Mouse (Mus musculus) inflammation-experienced regulatory T-cells, adult 6 months (primary cell): ENCODE measurements around the gene Traf5. TPM values are rescaled to one million over a fixed set of nuclear protein-coding genes. Genes with fewer than 3 reads are reported as not detected.

ENCODE experiments used
- ATAC-seq: one replicate; pipeline ENCODE4 v1.8.0; 2017
- polyA plus RNA-seq, 3 experiments: library from polyadenylated mRNA; unstranded; fragments of 100-300 nt; shearing (Covaris generic); gene quantifications; one replicate each; pipeline ENCODE4 v1.2.1; 2017

Traf5 gene
- polyA plus RNA-seq, 3 experiments from 2014 or later = 51.7 to 69.8 (median 67.4) TPM

DNA sequence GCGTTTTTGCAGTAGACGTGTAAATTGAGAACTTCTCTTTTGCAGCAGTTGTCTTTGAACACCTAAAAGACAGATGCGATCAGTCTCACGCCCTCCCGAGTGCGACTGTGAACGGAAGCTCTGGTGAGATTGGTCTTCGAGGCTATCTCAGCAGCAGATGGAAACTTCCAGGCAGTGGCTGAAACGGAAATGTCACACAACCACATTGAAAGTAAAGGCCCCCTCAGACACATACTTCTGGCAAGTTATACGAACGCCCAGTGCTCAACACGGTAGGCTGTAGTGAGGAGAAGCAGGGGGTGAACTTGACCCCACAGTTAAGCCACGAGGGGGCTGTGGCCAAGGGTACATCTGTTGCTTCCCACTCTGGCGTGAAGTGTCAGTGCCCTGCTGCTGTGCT lies 29.7 kb downstream of the Traf5 start:
- ATAC-seq = peak; percentile 77

DNA sequence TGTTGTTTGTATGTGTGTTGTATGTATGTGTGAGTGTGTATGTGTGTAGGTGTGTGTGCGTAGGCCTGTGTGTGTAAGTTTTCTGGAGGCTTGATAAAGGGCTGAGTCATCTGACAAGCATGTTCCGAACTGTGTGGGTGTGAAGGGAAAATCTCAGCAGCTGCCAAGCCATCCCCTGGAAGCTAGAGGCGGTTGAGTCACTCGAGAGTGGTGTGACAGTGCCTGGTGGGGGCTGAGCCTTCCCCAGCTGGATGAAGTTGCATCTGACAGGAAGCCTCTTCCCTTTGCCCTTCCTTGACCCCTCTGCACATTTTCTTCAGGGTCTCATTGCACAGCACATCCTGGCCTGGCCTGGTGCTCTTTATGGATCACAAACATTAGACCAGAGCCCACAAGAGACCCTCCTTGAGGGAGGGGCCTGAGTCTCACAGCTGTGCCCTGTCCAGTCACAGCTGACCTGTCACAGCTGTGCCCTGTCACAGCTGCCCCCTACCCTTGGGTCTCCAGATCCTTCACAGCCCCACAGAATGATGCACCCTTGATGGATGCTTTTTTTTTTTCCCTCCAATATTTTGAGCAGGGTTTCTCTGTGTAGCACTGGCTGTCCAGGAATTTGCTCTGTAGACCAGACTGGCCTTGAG lies 30.6 kb downstream of the Traf5 start:
- ATAC-seq = peak; percentile 70

DNA sequence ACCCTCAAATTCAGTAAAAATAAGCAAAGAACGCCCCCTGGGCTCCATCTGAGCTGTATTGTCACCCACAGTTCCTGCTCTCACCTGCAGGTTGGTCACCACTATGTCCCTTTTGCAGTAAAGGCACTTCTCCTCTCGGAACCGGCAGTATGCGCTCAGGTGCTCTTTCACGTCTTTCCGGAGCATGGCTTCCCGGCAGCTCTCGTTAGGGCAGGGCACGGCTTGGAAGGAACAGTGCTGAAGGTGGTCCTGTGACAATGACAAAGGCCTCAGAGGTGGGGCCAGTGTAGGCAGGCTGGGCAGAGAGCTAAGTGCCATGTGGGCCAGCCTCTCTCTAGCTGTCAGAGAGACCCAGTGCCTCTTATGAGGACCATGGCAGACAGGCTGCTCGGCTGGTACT lies 33.4 kb downstream of the Traf5 start:
- ATAC-seq = no peak

DNA sequence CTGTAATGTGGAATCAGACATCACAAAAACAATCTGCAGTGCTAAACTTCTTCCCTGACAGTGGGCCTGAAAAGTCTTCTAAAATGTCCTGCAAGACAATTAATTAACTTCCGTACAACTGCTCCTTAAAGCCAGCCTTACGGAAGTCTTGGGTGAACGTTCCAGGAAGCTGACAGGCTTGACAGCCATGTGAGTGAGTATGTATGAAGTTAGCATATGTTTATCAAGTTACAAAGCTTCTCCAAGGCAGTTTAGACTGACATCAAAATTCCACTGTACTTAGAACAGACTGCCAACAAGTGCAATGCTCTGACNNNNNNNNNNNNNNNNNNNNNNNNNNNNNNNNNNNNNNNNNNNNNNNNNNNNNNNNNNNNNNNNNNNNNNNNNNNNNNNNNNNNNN lies 38.6 kb downstream of the Traf5 start:
- no peak for ATAC-seq

DNA sequence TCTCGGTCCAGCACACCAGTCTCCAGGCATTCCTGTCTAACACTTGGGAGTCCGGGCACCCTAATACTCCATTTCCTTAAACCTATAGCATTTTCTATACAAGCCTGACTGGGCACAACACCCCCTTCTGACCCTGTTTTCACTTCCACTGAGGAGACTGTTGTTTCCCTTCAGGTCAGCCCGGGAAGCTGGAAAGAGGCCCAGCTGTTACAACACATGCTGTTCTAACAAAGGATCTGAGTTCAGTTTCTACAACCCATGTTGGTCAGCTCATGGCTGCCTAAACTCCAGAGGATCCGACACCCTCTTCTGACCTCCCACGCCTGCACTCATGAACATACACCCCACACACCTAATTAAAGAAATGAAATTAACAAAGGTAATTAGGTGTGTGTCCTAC lies 39.4 kb downstream of the Traf5 start:
- no peak for ATAC-seq

DNA sequence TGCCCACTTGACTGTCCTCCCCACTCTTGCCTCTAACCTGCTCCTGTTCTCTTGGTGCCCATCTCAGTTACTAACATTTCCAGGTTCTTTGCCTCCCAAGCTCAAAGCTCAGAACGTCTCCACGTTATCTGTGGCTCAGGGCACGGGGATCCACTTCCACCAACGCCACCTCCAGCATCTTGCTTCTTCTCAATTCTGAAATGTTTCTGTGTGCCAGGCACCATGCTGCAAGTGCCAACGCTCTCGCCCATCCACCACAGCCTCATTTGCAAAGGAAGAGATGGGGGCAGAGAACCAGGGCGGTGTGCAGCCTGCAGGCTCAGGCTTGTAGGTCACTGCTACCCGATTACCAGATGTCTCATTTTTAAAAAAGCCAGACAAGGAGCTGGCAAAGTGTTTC lies 39.9 kb downstream of the Traf5 start:
- no peak for ATAC-seq

DNA sequence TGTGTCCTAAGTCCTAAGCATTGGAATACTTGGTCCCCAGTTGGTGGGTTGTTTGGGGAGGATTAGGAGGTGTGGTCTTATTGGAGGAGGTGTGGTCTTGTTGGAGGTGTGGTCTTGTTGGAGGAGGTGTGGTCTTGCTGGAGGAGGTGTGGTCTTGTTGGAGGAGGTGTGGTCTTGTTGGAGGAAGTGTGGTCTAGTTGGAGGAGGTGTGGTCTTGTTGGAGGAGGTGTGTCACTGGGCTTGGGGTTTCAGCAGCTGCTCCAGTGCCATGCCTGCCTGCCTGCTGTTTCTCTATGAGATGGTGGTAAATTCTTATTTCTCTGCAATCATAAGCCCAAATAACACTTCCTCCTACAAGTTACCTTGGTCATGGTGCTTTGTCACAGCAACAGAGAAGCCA lies 93.3 kb downstream of the Traf5 start:
- ATAC-seq = no peak

DNA sequence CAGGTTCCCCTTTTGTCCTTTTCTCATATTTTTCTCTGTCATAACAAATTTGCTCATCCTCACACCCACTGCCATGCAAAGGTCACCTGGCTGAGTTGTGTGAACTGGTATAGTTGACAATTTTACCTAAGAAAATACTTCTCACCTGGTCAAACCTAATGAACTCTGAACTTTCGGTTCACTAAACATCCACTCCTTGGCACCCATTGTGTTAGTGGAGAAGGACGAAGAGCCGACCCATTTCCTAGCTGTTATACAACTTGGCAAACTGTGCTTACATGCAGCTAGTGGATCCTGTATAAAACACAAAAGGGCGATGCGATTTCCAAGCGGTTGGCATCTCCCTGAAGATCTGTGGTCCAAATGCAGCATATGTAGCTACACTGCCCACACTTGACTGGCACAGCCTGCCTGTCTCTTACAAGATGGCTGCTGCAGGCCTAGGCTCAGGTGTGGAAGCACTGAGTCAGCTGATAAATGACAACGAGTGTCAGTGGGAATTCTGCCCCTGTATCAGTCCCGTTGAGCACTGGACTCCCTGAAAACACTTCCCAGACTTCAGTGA lies 95.7 kb downstream of the Traf5 start:
- ATAC-seq = no peak

DNA sequence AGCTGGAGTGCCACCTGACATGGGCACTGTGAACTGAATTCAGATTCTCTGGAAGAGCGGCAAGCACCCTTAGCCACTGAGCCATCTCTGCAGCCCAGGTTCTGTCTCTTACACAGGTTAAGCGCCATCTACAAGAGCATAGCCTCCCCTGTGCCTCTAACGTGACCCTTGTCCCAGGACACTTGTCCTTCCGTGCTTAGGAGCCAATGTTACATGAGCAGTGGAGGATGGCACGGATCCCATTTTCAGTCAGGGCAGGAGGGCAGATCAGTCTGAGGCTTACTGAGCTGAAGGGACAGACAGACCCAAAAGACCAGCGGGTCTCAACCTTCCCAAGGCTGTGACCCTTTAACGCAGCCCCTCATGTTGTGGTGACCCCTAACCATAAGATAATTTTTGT lies 96.4 kb downstream of the Traf5 start:
- no peak for ATAC-seq

DNA sequence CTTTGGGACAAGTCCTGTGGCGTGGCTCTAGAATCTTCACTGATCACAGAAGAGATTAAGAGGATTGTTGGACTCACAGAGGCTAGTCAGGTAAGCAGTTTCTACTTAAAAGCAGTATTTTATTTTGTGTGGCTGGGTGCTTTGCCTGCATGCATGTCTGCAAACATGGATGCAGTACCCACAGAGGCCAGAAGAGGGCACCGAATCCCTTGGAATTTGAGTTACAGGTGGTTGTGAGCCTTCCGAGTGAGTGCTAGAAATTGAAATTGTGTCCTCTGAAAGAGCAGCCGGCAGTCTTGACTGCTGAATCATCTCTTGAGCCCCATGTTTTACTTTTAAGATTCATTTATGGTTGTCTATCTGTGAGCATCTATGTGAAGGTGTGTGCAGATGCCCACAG lies 96.9 kb downstream of the Traf5 start:
- peak; percentile 32 for ATAC-seq

DNA sequence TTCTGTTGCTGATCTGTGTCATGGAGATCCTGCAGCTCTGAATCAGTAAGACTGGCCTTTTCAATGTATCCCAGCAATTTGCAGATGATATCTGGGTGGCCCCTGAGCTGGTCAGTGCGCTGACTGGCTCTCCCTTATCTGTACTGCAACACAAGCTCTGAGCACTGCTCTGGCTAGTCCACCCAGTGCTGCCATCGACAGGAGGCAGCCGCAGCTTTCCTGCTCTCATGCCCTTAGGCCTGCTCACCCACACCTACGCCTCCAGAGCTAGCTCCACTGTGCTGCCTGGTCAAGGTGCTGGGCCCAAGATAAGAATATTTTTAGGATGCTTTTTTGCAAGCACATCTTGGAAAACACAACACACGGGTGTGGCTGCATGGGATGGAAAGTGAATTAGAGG lies 97.9 kb downstream of the Traf5 start:
- ATAC-seq = no peak

DNA sequence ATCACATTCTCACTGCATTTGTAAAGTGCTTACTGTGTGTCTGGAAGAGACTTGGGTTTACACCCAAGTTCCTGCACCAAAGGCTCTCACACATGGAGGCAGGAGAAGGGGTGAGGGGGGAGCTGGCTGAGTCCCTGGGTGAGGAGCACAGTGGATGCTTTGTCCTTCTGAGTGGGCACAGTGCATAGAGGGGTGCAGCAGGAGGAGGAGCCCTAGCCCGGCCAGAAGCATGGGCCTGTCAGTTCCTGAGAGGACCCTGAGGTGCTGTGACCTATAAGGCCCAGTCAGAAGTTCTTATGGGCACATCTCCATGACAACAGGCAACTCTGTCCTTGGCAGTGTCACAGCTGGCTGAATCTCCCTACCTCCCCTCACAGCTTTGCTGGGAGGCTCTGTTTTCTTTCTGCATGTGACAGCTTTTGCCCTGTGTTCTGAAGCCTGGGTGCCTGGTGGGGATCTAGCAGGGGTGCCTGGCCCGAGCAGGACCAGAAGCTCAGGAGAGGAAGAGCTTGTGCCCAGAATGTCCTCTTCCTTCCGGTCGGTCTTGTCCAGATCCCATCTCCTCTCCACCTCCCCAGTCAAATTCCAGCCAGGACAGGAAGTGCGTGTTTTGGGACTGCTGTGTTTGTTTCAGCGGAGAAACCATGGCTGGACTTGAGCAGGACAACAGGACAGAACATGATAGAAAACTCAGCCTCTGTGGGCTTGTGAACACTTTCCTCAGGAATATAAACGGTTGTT lies 100.1 kb downstream of the Traf5 start:
- ATAC-seq = no peak

DNA sequence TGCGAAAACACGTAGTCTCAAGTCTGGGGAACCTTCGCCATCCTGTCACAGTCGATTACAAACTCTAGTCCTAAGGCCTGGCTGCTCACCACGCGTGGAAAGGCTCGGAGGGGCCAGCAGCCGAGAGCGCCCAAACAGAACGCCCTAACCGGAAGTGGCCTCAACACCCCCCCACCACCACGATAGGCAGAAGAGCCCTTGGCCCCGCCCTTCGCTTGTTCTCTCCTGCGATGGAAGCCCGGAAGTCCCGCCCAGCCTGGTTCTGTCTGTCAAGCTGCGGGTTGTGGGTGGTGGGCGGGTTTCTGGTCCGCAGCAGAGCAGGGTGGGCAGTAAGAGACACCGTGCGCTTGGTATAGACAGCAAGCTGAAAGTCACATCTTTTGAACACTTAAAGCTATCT lies 102.4 kb downstream of the Traf5 start:
- peak; percentile 100 for ATAC-seq

DNA sequence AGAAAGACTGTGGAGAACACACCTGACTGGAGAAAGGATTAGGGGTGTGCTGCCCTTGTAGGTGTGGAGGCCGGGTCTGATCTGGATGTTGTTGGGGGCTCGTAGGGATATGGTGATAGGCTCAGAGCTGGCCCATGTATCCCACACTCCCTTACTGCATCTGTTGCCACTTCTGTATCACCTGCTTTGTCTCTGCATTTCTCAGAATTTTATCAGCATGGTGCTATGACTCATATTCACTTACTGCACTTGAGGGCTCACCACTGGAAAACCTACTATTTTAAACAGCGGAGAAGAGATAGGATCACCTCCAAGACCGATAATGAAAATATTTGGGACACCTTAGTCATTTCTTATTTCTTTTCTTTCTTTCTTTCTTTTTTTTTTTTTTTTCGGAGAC lies 103.3 kb downstream of the Traf5 start:
- ATAC-seq = no peak

DNA sequence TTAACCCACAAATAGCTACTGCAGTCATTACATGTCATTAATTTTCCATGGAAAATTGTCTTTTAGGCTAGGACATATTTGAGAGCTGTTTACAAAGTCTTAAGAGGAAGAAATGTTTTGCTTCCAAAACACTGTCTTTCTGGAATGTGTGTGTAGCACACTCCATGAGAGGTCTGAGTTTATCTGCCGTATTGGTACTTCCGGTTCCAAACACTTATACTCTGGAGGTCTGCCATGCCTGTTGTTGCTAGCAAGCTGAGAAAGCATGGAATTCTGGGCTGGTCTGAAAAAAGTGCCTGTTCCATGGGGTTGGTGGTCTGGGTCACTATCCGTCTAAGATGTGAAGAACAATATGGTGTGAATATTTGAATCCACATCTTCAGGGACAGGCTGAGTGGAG lies 103.7 kb downstream of the Traf5 start:
- ATAC-seq = no peak

DNA sequence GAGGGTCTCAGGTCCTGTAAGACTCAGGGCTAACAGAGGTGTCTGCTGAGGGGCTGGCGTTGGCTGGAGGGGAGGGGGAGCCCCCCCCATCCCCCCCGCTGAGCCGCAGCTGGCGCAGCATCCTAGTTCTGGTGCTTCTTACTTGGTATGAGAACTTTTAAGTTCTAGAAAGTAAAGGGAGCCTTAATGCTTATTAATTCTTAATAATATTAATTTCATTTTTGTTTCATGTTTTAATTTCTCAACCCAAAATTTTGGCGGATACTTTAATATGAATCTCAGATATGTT lies 104.9 kb downstream of the Traf5 start:
- ATAC-seq = no peak

DNA sequence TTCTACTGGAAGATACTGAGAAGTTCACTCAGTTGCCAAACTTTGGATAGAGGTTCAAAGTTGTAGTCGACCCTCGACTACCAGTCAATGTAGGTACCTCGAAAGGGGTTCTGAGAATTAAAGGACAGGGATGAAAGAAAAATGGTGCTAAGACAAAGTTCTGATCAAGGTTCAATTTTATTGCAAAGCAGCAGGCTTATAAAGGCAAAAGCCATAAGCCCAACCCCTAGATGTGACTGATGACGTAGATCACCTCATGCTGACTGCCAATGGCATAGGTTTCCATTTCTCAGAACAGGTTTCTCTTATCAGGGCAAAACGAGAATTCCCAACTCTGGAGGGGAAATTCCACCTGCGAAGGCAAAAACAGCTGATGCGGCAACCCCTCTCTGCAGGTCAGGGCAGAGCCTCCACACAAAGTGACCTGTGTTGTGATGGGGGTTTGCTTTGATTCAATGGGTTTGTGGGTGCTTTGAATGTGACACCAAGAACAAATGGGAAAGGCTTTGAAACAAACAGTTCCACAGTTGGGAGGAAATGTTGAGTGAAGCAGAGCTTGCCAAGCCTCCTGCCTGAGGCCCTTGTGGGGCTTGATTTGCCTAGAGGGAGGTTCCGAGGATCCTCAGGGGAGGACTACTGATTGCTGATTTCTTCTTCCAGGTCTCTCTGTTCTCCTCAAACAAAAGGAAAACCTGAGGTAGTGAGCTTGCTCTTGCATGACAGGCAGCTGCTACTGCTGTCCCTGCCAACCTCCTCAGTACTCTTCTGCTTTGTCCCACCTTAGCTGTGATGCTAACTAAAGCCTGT lies 105.5 kb downstream of the Traf5 start:
- no peak for ATAC-seq

DNA sequence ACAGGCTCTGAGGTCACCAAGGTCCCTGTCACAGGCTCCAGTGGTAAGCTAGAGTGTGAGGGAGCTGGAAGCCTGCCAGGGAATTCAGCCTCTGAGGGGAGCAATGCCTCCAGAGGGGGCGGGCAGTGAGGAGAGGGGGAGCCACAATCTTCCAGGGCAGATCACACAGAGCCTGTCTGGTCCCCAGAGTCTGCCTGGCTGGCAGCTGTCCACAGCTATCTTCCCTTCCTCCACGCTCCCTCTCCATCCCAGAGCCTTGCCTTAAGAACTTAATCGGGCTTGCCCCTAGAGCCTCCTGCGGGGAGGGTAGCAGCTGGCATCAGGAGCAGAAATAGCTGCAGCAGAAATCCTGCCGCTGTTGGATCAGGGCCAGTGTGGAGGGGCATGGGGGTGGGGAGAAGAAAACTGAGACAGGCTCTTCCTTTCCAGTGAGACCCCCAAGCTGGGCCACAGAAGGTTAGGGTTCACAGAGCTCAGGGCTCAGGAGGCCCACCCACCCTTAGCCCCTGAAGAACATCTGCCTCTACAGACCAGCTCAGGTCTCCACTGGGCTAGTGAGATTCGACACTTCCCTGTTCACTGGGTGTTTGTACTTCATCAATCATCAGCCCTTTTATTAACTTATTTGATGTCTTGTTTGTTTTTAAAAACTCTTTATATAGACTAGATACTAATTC lies 110.8 kb downstream of the Traf5 start:
- no peak for ATAC-seq

DNA sequence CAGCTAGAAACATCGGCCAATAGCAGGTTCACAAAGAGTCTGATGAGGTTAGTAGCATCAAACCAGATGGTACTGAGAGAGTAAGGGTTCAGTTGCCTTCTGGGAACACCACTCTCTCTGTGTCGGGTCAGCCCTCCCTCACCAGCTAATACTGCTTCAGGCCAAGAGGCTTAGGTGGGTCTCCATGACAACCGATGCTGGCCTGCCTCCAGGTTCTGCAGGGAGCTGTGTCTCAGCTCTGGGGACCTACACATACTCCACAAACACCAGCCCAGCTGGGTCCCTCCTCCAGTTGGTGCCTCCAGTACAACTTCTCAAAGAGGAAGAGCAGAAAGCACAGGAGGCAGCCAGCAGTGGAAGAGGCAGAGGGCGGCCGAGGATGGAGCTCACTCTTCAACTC lies 115.2 kb downstream of the Traf5 start, which contains the start of gene Rd3:
Rd3 (plus strand) TSS at position 184 of the 400 bp plus-strand sequence.
- ATAC-seq = no peak

DNA sequence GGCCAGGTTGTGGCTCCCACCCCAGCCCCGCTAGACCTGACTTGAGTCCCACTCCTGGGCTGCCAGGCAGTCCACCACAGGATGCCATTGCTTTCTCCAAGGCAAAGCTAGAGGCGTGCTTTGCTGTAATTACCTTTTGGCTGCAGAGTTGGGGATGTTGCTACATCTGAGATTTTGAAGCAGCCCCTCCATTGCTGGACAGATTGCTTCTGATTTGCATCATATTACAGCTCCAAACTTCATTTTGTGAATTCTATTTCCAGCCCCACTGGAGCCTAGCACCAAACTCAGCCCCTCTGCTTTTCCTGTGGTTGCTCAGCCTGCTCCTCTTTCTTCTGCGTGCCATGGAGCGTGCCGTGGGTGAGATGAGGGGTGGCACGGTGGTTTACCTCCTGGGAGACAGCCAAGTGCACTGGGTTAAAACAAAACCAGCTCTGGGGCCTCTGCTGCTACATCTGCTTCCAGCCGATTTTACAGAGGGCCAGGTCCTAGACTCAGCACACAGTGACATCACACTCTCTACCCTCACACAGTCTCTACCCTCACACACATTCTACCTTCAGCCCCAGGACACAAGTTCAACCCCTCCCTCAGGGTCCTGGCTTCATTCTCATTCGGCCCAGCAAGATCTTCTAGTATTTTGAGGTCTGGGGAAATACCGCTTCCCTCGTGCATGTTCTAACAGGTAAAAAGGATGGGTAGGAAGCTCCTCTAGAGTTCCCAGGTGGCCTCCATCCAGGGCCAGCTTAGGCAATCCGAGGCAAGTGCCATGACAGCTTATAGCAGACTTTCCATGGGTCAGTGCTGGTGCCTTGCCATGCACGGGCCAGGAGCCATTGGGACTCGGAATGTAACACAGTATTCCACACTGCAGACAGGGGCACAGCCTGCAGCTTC lies 117.6 kb downstream of the Traf5 start:
- ATAC-seq = no peak

DNA sequence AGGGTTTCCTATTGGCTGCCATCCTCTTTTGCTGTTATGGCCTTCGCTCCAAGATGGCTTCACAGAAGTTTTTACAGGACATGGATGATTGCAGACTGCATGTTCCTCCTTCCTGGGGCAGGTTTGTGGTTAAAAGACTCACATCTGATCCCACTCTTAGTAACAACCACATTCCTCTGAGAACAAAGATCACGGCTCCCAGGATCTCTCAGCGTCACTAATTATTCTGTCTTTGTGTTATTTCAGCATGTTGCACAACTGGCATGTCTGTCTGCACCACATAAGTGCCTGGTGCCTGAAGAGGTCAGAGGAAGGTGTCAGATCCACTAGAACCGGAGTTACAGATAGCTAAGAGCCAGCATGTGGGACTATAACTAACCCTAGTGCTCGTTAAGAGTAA lies 122.4 kb downstream of the Traf5 start:
- no peak for ATAC-seq
